Mouse (Mus musculus): Measurements from ENCODE around the gene Gm20708. TPM values are rescaled to one million over a fixed set of nuclear protein-coding genes. Genes with fewer than 3 reads are reported as not detected.

The Gm20708 gene
- polyA plus RNA-seq, 1 experiment from 2014 or later = not detected

DNA sequence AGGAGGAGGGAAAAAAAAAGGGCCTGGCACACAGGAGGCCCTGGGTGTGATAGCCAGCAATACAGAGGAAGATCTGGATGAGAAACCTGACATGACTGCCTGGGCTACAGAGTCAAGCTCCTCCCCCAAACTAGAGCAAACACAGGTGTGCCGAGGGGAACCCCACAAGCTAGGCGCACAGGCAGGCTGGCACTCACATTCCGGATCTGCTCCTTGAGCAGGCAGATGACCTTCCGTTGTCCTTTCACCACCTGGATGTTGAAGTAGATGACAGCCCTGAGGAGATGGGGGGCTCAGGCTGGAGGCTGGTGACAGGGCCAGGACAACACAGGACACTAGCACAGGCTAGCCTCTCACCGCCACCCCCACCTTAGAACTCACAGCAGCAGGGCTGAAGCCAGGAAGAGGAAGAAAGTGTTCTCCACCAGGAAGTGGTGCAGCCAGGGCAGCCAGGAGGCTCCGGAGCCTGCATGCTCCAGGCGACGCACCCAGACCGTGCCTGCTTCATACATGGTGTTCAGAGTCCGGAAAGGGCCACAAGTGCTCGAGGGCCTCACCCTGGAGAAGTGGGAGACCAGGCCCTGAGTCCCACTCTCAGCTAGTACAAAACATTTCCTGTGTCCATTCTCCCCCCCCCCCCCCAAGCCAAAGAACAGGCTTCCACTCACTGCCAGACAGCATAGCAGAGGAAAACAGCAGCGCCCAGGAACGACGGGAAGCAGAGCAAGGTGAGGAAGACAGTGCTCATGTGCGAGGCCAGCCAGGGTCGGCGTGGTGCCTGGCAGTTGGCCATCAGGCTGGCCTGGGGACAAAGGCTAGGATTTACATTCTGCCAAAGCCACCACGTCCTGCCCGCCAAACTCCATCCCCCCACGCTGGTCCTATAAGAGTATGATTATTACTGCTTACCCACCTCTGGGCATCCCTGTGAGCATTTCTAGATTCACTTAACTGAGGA is 40.5 kb upstream of the Gm20708 start:
- no peak for DNase-seq (ENCODE audit: low spot score)

GRCm38 (mm10) chr11:117769683-117770047 is 39.8 kb upstream of the Gm20708 start:
- Histone ChIP-seq H3K4me1 (ENCODE audit: control insufficient read depth, insufficient read depth, low read length) (no peaks in the 10 kb centered on the region), H3K27ac (replicated peaks; ENCODE audit: low read depth, low read length) (no peak overlapping the region), H3K27me3 (ENCODE audit: control insufficient read depth, insufficient read depth, low read length) (no peaks in the 10 kb centered on the region), H3K9ac (replicated peaks; ENCODE audit: low read length) (no peak overlapping the region), H3K9me3 (replicated peaks; ENCODE audit: control insufficient read depth, low read length) (no peaks in the 10 kb centered on the region), H3K4me2 (ENCODE audit: low read depth, low read length) (no peak overlapping the region), H3K4me3 (ENCODE audit: low read depth, low read length) (no peak overlapping the region), H3K36me3 (replicated peaks; ENCODE audit: control insufficient read depth, insufficient read depth, low read depth, low read length) (no peaks in the 10 kb centered on the region; the same call in none of the 2 replicates)
- ATAC-seq (replicated peaks; ENCODE audit: insufficient number of reproducible peaks, low FRiP score, low TSS enrichment, low read depth) (no peak), DNase-seq (ENCODE audit: low spot score) (no peak)
- 91% methylated on average over 7 of the region's 7 CpGs for WGBS

More for the DNA sequence above, 40.5 kb upstream of the Gm20708 start:
- H3K36me3 ChIP-seq (replicated peaks; ENCODE audit: control insufficient read depth, insufficient read depth, low read depth, low read length) = no peaks in the 10 kb centered on the region; the same call in none of the 2 replicates
- no peak overlapping the region for H3K9ac ChIP-seq (replicated peaks; ENCODE audit: low read length)
- H3K27ac ChIP-seq (replicated peaks; ENCODE audit: low read depth, low read length) = no peak overlapping the region
- H3K9me3 ChIP-seq (replicated peaks; ENCODE audit: control insufficient read depth, low read length) = no peaks in the 10 kb centered on the region
- no peak overlapping the region for H3K4me3 ChIP-seq (ENCODE audit: low read depth, low read length)
- H3K4me1 ChIP-seq (ENCODE audit: control insufficient read depth, insufficient read depth, low read length) = no peaks in the 10 kb centered on the region
- no peak for ATAC-seq (replicated peaks; ENCODE audit: insufficient number of reproducible peaks, low FRiP score, low TSS enrichment, low read depth)
- 87% methylated on average over 20 of the region's 20 CpGs for WGBS
- no peak overlapping the region for H3K4me2 ChIP-seq (ENCODE audit: low read depth, low read length)
- H3K27me3 ChIP-seq (ENCODE audit: control insufficient read depth, insufficient read depth, low read length) = no peaks in the 10 kb centered on the region

DNA sequence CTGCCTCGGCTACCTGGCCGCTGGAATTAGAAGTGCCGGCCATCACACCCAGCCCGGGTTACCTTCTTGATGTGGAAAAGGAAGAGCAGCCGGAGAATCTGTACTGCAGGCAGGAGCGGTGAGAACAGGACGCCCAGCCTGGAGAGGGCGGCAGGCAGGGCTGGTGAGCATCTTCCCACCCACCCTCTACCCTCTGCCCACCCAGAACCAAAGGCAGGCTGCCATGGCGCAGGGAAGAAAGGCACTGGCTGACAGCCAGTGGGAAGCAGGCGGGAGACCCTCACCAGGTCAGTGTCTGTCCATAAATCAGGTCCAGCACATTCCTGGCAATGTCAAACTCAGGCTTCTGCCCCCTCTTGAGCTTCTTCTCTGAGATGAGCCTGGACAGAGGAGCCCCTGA is 39.1 kb upstream of the Gm20708 start:
- Histone ChIP-seq H3K4me3 (ENCODE audit: low read depth, low read length) (no peak overlapping the region), H3K4me1 (ENCODE audit: control insufficient read depth, insufficient read depth, low read length) (no peaks in the 10 kb centered on the region), H3K36me3 (replicated peaks; ENCODE audit: control insufficient read depth, insufficient read depth, low read depth, low read length) (no peaks in the 10 kb centered on the region; the same call in none of the 2 replicates), H3K9me3 (replicated peaks; ENCODE audit: control insufficient read depth, low read length) (no peaks in the 10 kb centered on the region), H3K4me2 (ENCODE audit: low read depth, low read length) (no peak overlapping the region), H3K27me3 (ENCODE audit: control insufficient read depth, insufficient read depth, low read length) (no peaks in the 10 kb centered on the region), H3K9ac (replicated peaks; ENCODE audit: low read length) (no peak overlapping the region), H3K27ac (replicated peaks; ENCODE audit: low read depth, low read length) (no peak overlapping the region)
- ATAC-seq (replicated peaks; ENCODE audit: insufficient number of reproducible peaks, low FRiP score, low TSS enrichment, low read depth) (no peak), DNase-seq (ENCODE audit: low spot score) (no peak)
- WGBS = 91% methylated on average over 10 of the region's 10 CpGs

GRCm38 (mm10) chr11:117772352-117772751 is 37.1 kb upstream of the Gm20708 start:
- no peak overlapping the region for H3K4me2 ChIP-seq (ENCODE audit: low read depth, low read length)
- ATAC-seq (replicated peaks; ENCODE audit: insufficient number of reproducible peaks, low FRiP score, low TSS enrichment, low read depth) = no peak
- no peak overlapping the region for H3K27ac ChIP-seq (replicated peaks; ENCODE audit: low read depth, low read length)
- no peak for DNase-seq (ENCODE audit: low spot score)
- no peaks in the 10 kb centered on the region for H3K4me1 ChIP-seq (ENCODE audit: control insufficient read depth, insufficient read depth, low read length)
- no peak overlapping the region for H3K9ac ChIP-seq (replicated peaks; ENCODE audit: low read length)
- H3K27me3 ChIP-seq (ENCODE audit: control insufficient read depth, insufficient read depth, low read length) = no peaks in the 10 kb centered on the region
- WGBS = 95% methylated on average over 7 of the region's 7 CpGs
- H3K9me3 ChIP-seq (replicated peaks; ENCODE audit: control insufficient read depth, low read length) = no peaks in the 10 kb centered on the region
- no peak overlapping the region for H3K4me3 ChIP-seq (ENCODE audit: low read depth, low read length)
- H3K36me3 ChIP-seq (replicated peaks; ENCODE audit: control insufficient read depth, insufficient read depth, low read depth, low read length) = no peaks in the 10 kb centered on the region; the same call in 1 of the 2 replicates

- Histone ChIP-seq H3K36me3 (replicated peaks; ENCODE audit: control insufficient read depth, insufficient read depth, low read depth, low read length) (no peaks in the 10 kb centered on the region), H3K4me2 (ENCODE audit: low read depth, low read length) (no peak overlapping the region), H3K27me3 (ENCODE audit: control insufficient read depth, insufficient read depth, low read length) (no peaks in the 10 kb centered on the region; the same call in 1 of the 2 replicates), H3K27ac (replicated peaks; ENCODE audit: low read depth, low read length) (no peak overlapping the region), H3K4me1 (ENCODE audit: control insufficient read depth, insufficient read depth, low read length) (peaks cover 8% of the 10 kb centered on the region; the same call in 1 of the 2 replicates), H3K9me3 (replicated peaks; ENCODE audit: control insufficient read depth, low read length) (no peaks in the 10 kb centered on the region), H3K4me3 (ENCODE audit: low read depth, low read length) (no peak overlapping the region), H3K9ac (replicated peaks; ENCODE audit: low read length) (no peak overlapping the region)
- DNase-seq (ENCODE audit: low spot score) (no peak), ATAC-seq (replicated peaks; ENCODE audit: insufficient number of reproducible peaks, low FRiP score, low TSS enrichment, low read depth) (no peak)
- WGBS = 93% methylated on average over 10 of the region's 10 CpGs
Measured at GRCm38 (mm10) chr11:117774925-117775324, 34.5 kb upstream of the Gm20708 start.

DNA sequence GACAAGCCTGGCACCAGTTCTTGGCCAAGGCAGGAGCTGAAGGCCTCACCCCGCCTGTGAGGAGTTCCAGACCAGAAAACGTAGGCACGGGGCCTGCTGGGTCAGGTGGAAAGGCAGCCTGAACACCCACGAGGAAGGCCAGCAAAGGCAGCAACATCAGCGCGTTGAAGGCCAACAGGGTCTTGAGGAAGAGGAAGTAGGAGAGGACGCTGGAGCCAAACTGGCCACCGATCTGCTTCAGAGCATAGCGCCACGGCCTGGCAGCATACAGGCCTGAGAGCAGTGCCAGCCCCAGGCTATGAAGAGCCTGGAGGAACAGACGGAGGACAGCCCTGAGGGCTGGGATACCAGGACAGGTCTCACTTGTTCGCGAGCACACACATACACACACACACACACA is 33.9 kb upstream of the Gm20708 start:
- no peaks in the 10 kb centered on the region for H3K36me3 ChIP-seq (replicated peaks; ENCODE audit: control insufficient read depth, insufficient read depth, low read depth, low read length)
- whole genome bisulfite sequencing = 90% methylated on average over 13 of the region's 13 CpGs
- H3K27me3 ChIP-seq (ENCODE audit: control insufficient read depth, insufficient read depth, low read length) = no peaks in the 10 kb centered on the region; the same call in 1 of the 2 replicates
- H3K4me1 ChIP-seq (ENCODE audit: control insufficient read depth, insufficient read depth, low read length) = peaks cover 8% of the 10 kb centered on the region
- no peaks in the 10 kb centered on the region for H3K9me3 ChIP-seq (replicated peaks; ENCODE audit: control insufficient read depth, low read length)
- no peak overlapping the region for H3K27ac ChIP-seq (replicated peaks; ENCODE audit: low read depth, low read length)
- H3K4me3 ChIP-seq (ENCODE audit: low read depth, low read length) = no peak overlapping the region
- DNase-seq (ENCODE audit: low spot score) (no peak), ATAC-seq (replicated peaks; ENCODE audit: insufficient number of reproducible peaks, low FRiP score, low TSS enrichment, low read depth) (no peak)
- H3K9ac ChIP-seq (replicated peaks; ENCODE audit: low read length) = no peak overlapping the region
- H3K4me2 ChIP-seq (ENCODE audit: low read depth, low read length) = no peak overlapping the region

GRCm38 (mm10) chr11:117776085-117776792 is 33.2 kb upstream of the Gm20708 start:
- no peak for DNase-seq (ENCODE audit: low spot score)
- Histone ChIP-seq H3K9me3 (replicated peaks; ENCODE audit: control insufficient read depth, low read length) (no peaks in the 10 kb centered on the region), H3K4me2 (ENCODE audit: low read depth, low read length) (no peak overlapping the region), H3K4me3 (ENCODE audit: low read depth, low read length) (no peak overlapping the region), H3K27me3 (ENCODE audit: control insufficient read depth, insufficient read depth, low read length) (no peaks in the 10 kb centered on the region; the same call in 1 of the 2 replicates), H3K27ac (replicated peaks; ENCODE audit: low read depth, low read length) (no peak overlapping the region), H3K9ac (replicated peaks; ENCODE audit: low read length) (no peak overlapping the region), H3K36me3 (replicated peaks; ENCODE audit: control insufficient read depth, insufficient read depth, low read depth, low read length) (no peaks in the 10 kb centered on the region), H3K4me1 (ENCODE audit: control insufficient read depth, insufficient read depth, low read length) (peaks cover 12% of the 10 kb centered on the region)
- no peak for ATAC-seq (replicated peaks; ENCODE audit: insufficient number of reproducible peaks, low FRiP score, low TSS enrichment, low read depth)
- 92% methylated on average over 14 of the region's 14 CpGs for WGBS

DNA sequence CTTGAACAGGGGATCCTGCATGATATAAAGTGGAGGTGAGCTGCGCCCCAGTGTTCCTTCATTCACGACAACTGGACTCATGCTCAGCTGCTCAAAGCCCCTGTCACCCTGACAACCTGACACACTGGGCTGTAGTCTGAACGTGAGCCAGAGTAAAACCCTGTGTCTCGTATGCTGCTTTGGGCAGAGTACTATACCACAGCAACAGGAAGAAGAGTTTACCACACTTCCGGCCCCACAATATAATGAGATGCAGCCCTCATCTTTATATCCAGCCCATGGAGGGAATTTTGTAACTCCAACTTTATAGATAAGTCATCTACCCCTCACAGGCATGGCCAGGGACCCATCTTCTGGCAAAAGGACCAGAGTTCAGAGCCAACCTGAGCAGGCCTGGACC is 32.4 kb upstream of the Gm20708 start:
- Histone ChIP-seq H3K4me2 (ENCODE audit: low read depth, low read length) (no peak overlapping the region), H3K9me3 (replicated peaks; ENCODE audit: control insufficient read depth, low read length) (no peaks in the 10 kb centered on the region), H3K27me3 (ENCODE audit: control insufficient read depth, insufficient read depth, low read length) (no peaks in the 10 kb centered on the region; the same call in none of the 2 replicates), H3K4me3 (ENCODE audit: low read depth, low read length) (no peak overlapping the region), H3K36me3 (replicated peaks; ENCODE audit: control insufficient read depth, insufficient read depth, low read depth, low read length) (no peaks in the 10 kb centered on the region), H3K4me1 (ENCODE audit: control insufficient read depth, insufficient read depth, low read length) (peaks cover 12% of the 10 kb centered on the region), H3K27ac (replicated peaks; ENCODE audit: low read depth, low read length) (no peak overlapping the region), H3K9ac (replicated peaks; ENCODE audit: low read length) (no peak overlapping the region)
- 90% methylated on average over 5 of the region's 5 CpGs for WGBS
- ATAC-seq (replicated peaks; ENCODE audit: insufficient number of reproducible peaks, low FRiP score, low TSS enrichment, low read depth) (no peak), DNase-seq (ENCODE audit: low spot score) (no peak)
